Mouse (Mus musculus) leukemia stem cell, adult 10-12 weeks (primary cell): ENCODE data around the gene Gm49510. TPM values are rescaled to one million over a fixed set of nuclear protein-coding genes. Genes with fewer than 3 reads are reported as not detected.

Experiments
- polyA plus RNA-seq: library from polyadenylated mRNA; stranded (reverse); fragments of >175 nt; gene quantifications from 2 replicates; pipeline ENCODE4 v1.2.3, GENCODE M21; 2012; ENCODE audit warnings: low replicate concordance

The Gm49510 gene
- 2.8 and 3.6 TPM in 2 replicates for polyA plus RNA-seq

GRCm38 (mm10) chr15:78899409-78899739 lies at the start of gene Gm49510:
Gm49510 (plus strand) TSS chr15:78899667.

GRCm38 (mm10) chr15:78855303-78855965 lies 44.0 kb upstream of the Gm49510 start, which contains the start of gene Lgals2:
Lgals2 (minus strand) TSS chr15:78855529.

GRCm38 (mm10) chr15:78876991-78877809 lies 22.3 kb upstream of the Gm49510 start, which contains the start of gene Gga1:
Gga1 (plus strand) TSS chr15:78877190.

GRCm38 (mm10) chr15:78899740-78900584 lies 495 bp downstream of the Gm49510 start, which contains the start of gene Sh3bp1:
Sh3bp1 (plus strand) TSS chr15:78899768.

GRCm38 (mm10) chr15:78913632-78914090 lies 14.2 kb downstream of the Gm49510 start, which contains the start of gene Pdxp:
Pdxp (plus strand) TSS chr15:78913919.

GRCm38 (mm10) chr15:78926021-78926919 lies 26.8 kb downstream of the Gm49510 start, which contains the start of gene Lgals1:
Lgals1 (plus strand) TSS chr15:78926725.

GRCm38 (mm10) chr15:78934784-78935320 lies 35.4 kb downstream of the Gm49510 start, which contains the start of gene Nol12:
Nol12 (plus strand) TSS chr15:78934933.

GRCm38 (mm10) chr15:78947657-78948056 lies 48.2 kb downstream of the Gm49510 start, which contains the start of gene Triobp:
Triobp (plus strand) TSS chr15:78947724.

Other genes with a start within 250 kb of the Gm49510 start
- 0.48 TPM in 1 of 2 replicates, not detected in the other for gene Elfn2, start 180.9 kb upstream of the Gm49510 start, polyA plus RNA-seq
- gene Mfng, start 126.2 kb upstream of the Gm49510 start, polyA plus RNA-seq, result 20.2 and 32.5 TPM in 2 replicates
- gene Card10, start 96.6 kb upstream of the Gm49510 start, polyA plus RNA-seq, result 0.91 and 3.5 TPM in 2 replicates
- 1.2 and 3.8 TPM in 2 replicates for gene Cdc42ep1, start 57.0 kb upstream of the Gm49510 start, polyA plus RNA-seq
- gene Lgals2, start 44.1 kb upstream of the Gm49510 start, polyA plus RNA-seq, result not detected in 2 replicates
- 196 and 266 TPM in 2 replicates for gene Gga1, start 22.5 kb upstream of the Gm49510 start, polyA plus RNA-seq
- 524 and 1,002 TPM in 2 replicates for gene Sh3bp1, start 101 bp downstream of the Gm49510 start, polyA plus RNA-seq
- 8.9 and 14.7 TPM in 2 replicates for gene Pdxp, start 14.3 kb downstream of the Gm49510 start, polyA plus RNA-seq
- gene Lgals1, start 27.1 kb downstream of the Gm49510 start, polyA plus RNA-seq, result 15.8 and 51.1 TPM in 2 replicates
- gene Nol12, start 35.3 kb downstream of the Gm49510 start, polyA plus RNA-seq, result 17.2 and 18.8 TPM in 2 replicates
- gene Triobp, start 48.1 kb downstream of the Gm49510 start, polyA plus RNA-seq, result 91.0 and 129 TPM in 2 replicates
- gene H1f0, start 128.8 kb downstream of the Gm49510 start, polyA plus RNA-seq, result 32.8 and 70.9 TPM in 2 replicates
- gene Galr3, start 142.2 kb downstream of the Gm49510 start, polyA plus RNA-seq, result 0.38 and 1.2 TPM in 2 replicates
- 41.1 and 171 TPM in 2 replicates for gene Ankrd54, start 163.2 kb downstream of the Gm49510 start, polyA plus RNA-seq
- gene Eif3l, start 175.5 kb downstream of the Gm49510 start, polyA plus RNA-seq, result 8.7 and 44.6 TPM in 2 replicates
- gene Micall1, start 209.2 kb downstream of the Gm49510 start, polyA plus RNA-seq, result 15.6 and 50.5 TPM in 2 replicates
- 65.9 and 87.9 TPM in 2 replicates for gene Polr2f, start 241.3 kb downstream of the Gm49510 start, polyA plus RNA-seq
- gene 1700088E04Rik, start 241.6 kb downstream of the Gm49510 start, polyA plus RNA-seq, result 1.7 TPM in 1 of 2 replicates, not detected in the other